Mouse (Mus musculus) cerebellum, adult 2 months (tissue): Measurements from ENCODE around the gene Psmd1. TPM values are rescaled to one million over a fixed set of nuclear protein-coding genes. Genes with fewer than 3 reads are reported as not detected.
A peak's percentile ranks its signal among the peaks of the same experiment; 100 is the strongest.

Experiments used
- DNase-seq, 2 experiments: peaks; one replicate each; pipeline ENCODE4 v3.0.0; 2021
- H3K27ac ChIP-seq: fragments of 200-500 bp; 2 replicates; pipeline ENCODE4 v1.5.1; 2012; ENCODE audit warnings: low read length, control low read depth, inconsistent platforms; ENCODE audit not compliant: insufficient read depth
- H3K27me3 ChIP-seq: fragments of 200-500 bp; 2 replicates; pipeline ENCODE4 v1.6.1; 2012; ENCODE audit warnings: inconsistent platforms, mild to moderate bottlenecking, low read length, moderate library complexity; ENCODE audit not compliant: control insufficient read depth, insufficient read depth
- H3K4me1 ChIP-seq: fragments of 200-500 bp; 2 replicates; pipeline ENCODE4 v1.6.1; 2011; ENCODE audit warnings: low read length; ENCODE audit not compliant: control insufficient read depth, insufficient read depth
- H3K4me3 ChIP-seq: fragments of 200-500 bp; replicated peaks from 2 replicates; pipeline ENCODE3; 2011; ENCODE audit warnings: mild to moderate bottlenecking, low read depth, low read length, control low read depth; ENCODE audit not compliant: insufficient read depth
- CTCF ChIP-seq: fragments of 200-500 bp; IDR thresholded peaks from 2 replicates; pipeline ENCODE4 v1.5.1; 2011; ENCODE audit warnings: low read depth, mild to moderate bottlenecking, control low read depth, low read length, moderate library complexity, borderline replicate concordance; ENCODE audit not compliant: insufficient read depth
- POLR2A ChIP-seq: fragments of 200-500 bp; IDR thresholded peaks from 2 replicates; pipeline ENCODE4 v1.6.1; 2011; ENCODE audit warnings: low read length, control low read depth, borderline replicate concordance; ENCODE audit not compliant: insufficient read depth
- WGBS: fragments of 180-500 bp; shearing (Covaris S2); methylation state at CpG from one replicate; pipeline ENCODE4 v1.1.7; 2018; 5-methylcytosine and 5-hydroxymethylcytosine counted together
- polyA plus RNA-seq: library from polyadenylated mRNA; depleted of rRNA; stranded (reverse); fragments of >200 nt; gene quantifications from 2 replicates; pipeline ENCODE4 v1.2.3, GENCODE M21; 2012

Gene Psmd1
- polyA plus RNA-seq, 1 experiment: 84.2 TPM

DNA sequence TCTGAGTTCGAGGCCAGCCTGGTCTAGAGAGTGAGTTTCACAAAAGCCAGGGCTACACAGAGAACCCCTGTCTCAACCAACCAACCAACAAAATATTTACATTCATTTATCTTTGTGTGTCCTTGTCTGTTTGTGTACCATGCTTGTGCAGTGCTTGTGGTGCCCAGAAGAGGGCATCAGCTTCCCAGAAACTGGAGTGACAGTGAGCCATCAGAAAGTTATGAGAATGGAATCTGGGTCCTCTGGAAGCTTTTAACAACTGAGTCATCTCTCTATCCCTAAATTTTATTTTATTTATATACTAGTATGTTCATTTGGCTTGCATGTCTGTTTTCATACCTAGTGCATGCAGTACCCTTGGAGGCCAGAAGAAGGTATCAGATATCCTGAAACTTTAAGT, 88.4 kb downstream of the Psmd1 start:
- Histone ChIP-seq H3K4me1 (peaks cover 3% of the 10 kb centered on the region; the same call in 1 of the 2 replicates), H3K4me3 (no peak overlapping the region), H3K27ac (no peak overlapping the region), H3K27me3 (no peaks in the 10 kb centered on the region)
- TF ChIP-seq POLR2A (no peak), CTCF (0 out of 2 replicates have a peak, but pooled peaks have one; percentile 22)
- WGBS: 93% methylated on average over 1 of the region's 1 CpGs
- no peak for DNase-seq

DNA sequence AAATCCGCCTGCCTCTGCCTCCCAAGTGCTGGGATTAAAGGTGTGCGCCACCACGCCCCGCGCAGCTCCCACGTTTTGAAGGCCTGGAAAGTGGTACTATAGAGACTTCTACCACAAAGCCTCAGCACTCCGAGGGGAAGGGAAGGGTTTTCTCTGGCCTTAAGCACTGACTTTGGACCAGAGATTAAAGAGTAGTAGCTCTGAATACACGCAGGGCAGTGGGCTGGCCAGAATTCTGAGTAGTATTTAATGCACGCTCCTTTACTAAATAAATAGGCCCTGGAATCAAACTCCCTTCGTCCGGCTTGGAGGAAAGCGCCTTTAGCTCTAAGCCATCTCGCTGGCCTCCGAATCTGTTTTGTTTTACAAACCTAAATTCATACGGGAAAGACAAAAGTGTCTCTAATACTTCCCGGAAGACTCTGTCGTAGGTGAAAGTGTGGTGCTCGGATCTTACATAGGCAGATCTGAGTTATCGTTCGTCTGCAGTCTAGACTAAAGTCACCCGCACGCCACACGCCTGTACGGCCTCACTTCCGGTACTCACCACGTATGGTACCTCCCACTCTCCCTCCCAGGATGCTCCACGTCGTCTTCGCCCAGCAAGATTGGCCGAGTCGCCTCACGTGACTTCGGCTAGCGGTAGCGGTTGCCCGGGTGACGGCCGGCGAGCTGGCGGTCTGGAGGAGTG, 90.1 kb downstream of the Psmd1 start, which contains the start of gene Armc9:
Gene Armc9, plus strand, starts transcription at position 648 of the 691 bp plus-strand sequence.
- 4% methylated on average over 40 of the region's 40 CpGs for WGBS

DNA sequence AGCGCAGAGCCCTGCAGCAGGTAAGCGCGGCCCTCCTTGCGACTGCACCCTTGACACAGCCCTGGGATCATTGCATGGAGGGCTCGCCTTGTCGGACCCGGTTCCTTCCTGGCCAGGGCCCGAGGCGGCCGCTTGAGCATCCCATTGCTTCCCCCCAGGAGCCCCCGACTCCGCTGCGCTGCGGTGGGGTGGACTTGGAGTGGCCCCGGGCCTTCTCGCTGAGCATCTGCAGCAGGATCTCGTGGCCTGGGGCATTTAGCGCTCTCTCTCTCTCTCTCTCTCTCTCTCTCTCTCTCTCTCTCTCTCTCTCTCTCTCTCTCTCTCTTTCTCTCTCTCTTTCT, 90.6 kb downstream of the Psmd1 start:
- no peak overlapping the region for H3K27ac ChIP-seq
- 0% methylated on average over 18 of the region's 18 CpGs for WGBS
- TF ChIP-seq CTCF (no peak), POLR2A (no peak)

More for the DNA sequence above, 90.1 kb downstream of the Psmd1 start, which contains the start of gene Armc9:
- Histone ChIP-seq H3K4me3 (peak within 1 kb of the TSS; percentile 76), H3K27ac (peak within 1 kb of the TSS; percentile 10), H3K27me3 (no peaks in the 10 kb centered on the region), H3K4me1 (peaks cover 3% of the 10 kb centered on the region; the same call in 1 of the 2 replicates)
- DNase-seq: peak; percentile 93 to 95
- TF ChIP-seq POLR2A (peak; percentile 96), CTCF (no peak)

DNA sequence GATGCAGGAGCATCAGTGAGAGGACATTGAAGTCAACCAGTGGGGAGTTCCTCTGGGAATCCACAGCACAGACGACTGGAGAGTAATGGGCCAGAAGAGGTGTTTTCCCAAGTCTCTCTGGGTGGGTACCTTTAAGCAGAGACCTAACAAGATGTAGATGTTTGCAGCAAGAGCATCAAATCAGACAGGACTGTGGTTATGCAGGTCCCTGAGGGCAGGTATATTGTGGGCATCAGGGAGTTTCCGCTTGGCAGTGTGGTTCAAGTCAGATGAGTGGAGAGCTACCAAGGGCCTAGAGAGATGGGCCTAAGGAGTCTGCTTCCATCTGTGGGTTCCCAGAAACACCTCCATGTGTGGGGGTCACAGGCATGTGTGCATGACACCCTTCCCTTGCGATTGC, 91.9 kb downstream of the Psmd1 start:
- no peak overlapping the region for H3K4me3 ChIP-seq
- H3K4me1 ChIP-seq: peaks cover 3% of the 10 kb centered on the region; the same call in 1 of the 2 replicates
- no peak overlapping the region for H3K27ac ChIP-seq
- WGBS: 79% methylated on average over 3 of the region's 3 CpGs
- TF ChIP-seq POLR2A (no peak), CTCF (no peak)
- no peaks in the 10 kb centered on the region for H3K27me3 ChIP-seq
- DNase-seq: no peak

More for the DNA sequence above, 90.6 kb downstream of the Psmd1 start:
- Histone ChIP-seq H3K4me1 (peaks cover 3% of the 10 kb centered on the region; the same call in 1 of the 2 replicates), H3K27me3 (no peaks in the 10 kb centered on the region), H3K4me3 (peak overlapping the region; percentile 76)
- DNase-seq: no peak

DNA sequence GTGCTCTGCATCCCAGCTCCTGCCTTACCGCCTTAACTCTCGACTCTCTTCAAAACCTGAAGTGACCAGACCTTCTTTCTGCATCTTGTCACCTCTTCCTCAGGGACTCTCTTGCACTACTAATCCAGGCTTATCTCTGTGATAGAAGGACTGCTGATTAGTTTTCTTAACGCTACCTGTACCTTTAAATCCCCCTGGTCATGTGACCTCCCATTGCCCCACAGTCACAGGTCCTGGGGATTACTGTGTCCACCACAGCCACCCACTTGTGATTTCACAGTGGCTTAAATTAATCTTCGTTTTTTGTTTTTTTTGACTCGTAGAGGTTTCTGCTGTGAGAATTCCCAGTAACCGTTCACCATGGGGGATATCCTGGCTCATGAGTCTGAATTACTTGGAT, 92.4 kb downstream of the Psmd1 start:
- DNase-seq: no peak
- TF ChIP-seq POLR2A (no peak), CTCF (no peak)
- 88% methylated on average over 6 of the region's 6 CpGs for WGBS
- no peak overlapping the region for H3K4me3 ChIP-seq
- no peaks in the 10 kb centered on the region for H3K27me3 ChIP-seq
- peaks cover 3% of the 10 kb centered on the region; the same call in 1 of the 2 replicates for H3K4me1 ChIP-seq
- no peak overlapping the region for H3K27ac ChIP-seq

DNA sequence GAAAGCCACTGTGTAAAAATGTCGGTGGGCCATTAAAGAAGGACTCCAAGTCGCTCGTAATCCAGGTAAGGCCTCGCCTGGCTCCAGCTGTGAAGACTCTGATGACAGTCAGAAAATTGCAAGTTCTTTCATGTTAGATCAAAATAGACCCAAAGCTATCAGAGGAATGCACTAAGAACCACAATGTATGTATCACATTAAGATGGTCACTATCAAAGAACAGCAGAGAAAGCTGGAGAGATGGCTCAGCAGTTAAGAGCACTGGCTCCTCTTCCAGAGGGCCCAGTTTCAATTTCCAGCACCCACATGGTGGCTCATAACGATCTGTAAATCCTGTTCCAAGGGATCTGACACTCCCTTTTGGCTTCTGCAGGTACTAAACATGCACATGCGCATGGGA, 95.9 kb downstream of the Psmd1 start:
- 89% methylated on average over 6 of the region's 6 CpGs for WGBS
- Histone ChIP-seq H3K4me1 (no peaks in the 10 kb centered on the region), H3K27me3 (no peaks in the 10 kb centered on the region), H3K4me3 (no peak overlapping the region), H3K27ac (no peak overlapping the region)
- no peak for TF ChIP-seq CTCF
- no peak for DNase-seq

DNA sequence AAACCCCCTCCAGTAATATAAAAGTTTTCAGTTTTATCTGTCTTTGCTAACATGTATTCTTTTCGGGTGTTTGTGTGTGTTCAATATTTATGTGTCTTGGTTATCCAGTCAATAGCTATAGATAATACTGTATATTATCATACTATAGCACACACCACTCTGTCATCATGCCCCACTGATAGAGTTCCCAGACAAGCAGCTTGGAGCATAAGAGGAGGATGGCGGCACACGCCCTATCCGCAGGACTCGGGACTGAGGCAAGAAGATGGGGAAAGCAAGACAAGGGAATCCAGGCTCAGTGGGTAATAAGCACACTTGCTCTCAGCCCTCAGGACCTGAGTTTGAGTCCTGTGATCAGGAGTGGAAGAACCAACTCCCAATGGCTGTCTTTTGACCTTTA, 96.3 kb downstream of the Psmd1 start:
- WGBS: 94% methylated on average over 5 of the region's 5 CpGs
- H3K27ac ChIP-seq: no peak overlapping the region
- no peaks in the 10 kb centered on the region for H3K4me1 ChIP-seq
- no peaks in the 10 kb centered on the region for H3K27me3 ChIP-seq
- no peak for TF ChIP-seq POLR2A
- TF ChIP-seq CTCF: no peak
- DNase-seq: no peak
- no peak overlapping the region for H3K4me3 ChIP-seq

DNA sequence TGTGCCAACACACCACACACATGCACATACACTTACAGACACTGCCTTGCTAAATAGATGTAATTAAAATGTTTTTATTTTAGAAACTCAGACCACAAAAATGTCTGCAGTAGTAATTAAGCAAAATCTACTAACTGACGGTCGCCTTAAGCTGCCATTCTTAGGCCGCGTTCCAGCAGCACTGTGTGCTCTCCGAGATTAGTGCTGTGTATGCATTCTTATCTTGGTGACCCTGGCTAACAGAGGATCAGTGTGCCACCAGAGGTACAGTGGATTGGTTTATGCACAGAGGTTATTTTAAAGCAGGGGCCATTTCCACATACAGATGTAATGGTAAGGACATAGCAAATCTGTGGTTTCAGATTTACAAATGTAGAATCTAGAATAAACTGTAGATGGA, 96.9 kb downstream of the Psmd1 start:
- H3K4me3 ChIP-seq: no peak overlapping the region
- WGBS: 93% methylated on average over 5 of the region's 5 CpGs
- no peak overlapping the region for H3K27ac ChIP-seq
- H3K4me1 ChIP-seq: no peaks in the 10 kb centered on the region
- no peaks in the 10 kb centered on the region for H3K27me3 ChIP-seq
- TF ChIP-seq POLR2A: no peak
- TF ChIP-seq CTCF: no peak
- DNase-seq: no peak
